Mouse (Mus musculus): ENCODE results near the gene Rufy2. TPM values are rescaled to one million over a fixed set of nuclear protein-coding genes. Genes with fewer than 3 reads are reported as not detected.

Gene Rufy2
- total and polyA plus RNA-seq, 2 experiments from 2014 or later: 9.7 to 11.7 TPM

GRCm38 (mm10) chr10:63019304-63019703, 39.3 kb downstream of the Rufy2 start:
- 89% methylated on average over 6 of the region's 6 CpGs for WGBS
- H3K4me3 ChIP-seq (ENCODE audit: low read depth, low read length): no peak overlapping the region
- no peak for TF ChIP-seq CTCF (IDR thresholded peaks at IDR 0.05; ENCODE audit: low read depth)
- TF ChIP-seq EP300 (IDR thresholded peaks at IDR 0.05; ENCODE audit: low read depth): no peak

GRCm38 (mm10) chr10:63021702-63022101, 41.7 kb downstream of the Rufy2 start:
- WGBS: 26% methylated on average over 4 of the region's 4 CpGs

More at GRCm38 (mm10) chr10:63019304-63019703, 39.3 kb downstream of the Rufy2 start:
- ATAC-seq (ENCODE audit: insufficient read depth, low read depth) (no peak), DNase-seq (ENCODE audit: low spot score) (no peak)
- H3K9ac ChIP-seq (replicated peaks; ENCODE audit: low read depth, low read length): no peak overlapping the region
- H3K27me3 ChIP-seq (ENCODE audit: control insufficient read depth, insufficient read depth, low read length): no peaks in the 10 kb centered on the region
- no peak overlapping the region for H3K27ac ChIP-seq (ENCODE audit: low read depth)
- H3K4me1 ChIP-seq (ENCODE audit: control insufficient read depth, insufficient read depth): peaks cover 16% of the 10 kb centered on the region
- peaks cover 35% of the 10 kb centered on the region for H3K36me3 ChIP-seq (replicated peaks; ENCODE audit: control insufficient read depth, insufficient read depth, low read length)
- no peak overlapping the region for H3K4me2 ChIP-seq (ENCODE audit: low read depth, low read length)
- H3K9me3 ChIP-seq (replicated peaks; ENCODE audit: control insufficient read depth, low read length): no peaks in the 10 kb centered on the region

DNA sequence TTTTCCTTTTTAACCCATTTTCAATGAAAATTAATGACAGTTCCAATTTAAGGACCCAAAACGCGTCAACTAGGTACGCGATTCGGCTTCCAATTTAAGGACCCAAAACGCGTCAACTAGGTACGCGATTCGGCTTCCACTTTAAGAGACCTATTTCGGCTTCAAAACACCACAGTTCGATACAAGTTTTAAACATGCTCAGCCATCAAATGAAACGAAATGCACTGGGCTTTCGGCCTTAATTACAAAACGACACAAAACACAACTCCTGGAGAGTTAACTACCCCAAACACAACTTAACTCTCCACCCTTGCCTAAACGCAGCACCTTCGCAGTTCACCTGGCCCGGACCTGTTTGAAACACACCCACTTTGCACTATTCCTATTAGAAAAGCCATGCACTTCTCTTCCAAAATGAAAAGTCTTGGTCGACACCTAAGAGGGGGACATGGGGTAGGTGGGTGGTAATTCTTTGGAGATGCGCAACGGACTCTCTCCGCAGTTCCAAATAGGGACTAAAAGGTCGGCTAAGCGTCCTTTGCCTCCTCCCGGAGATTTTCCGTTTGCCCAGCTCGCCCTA, 42.6 kb downstream of the Rufy2 start:
- H3K36me3 ChIP-seq (replicated peaks; ENCODE audit: control insufficient read depth, insufficient read depth, low read length): peaks cover 4% of the 10 kb centered on the region; the same call in 1 of the 2 replicates
- H3K9ac ChIP-seq (replicated peaks; ENCODE audit: low read depth, low read length): peak overlapping the region; percentile 98
- DNase-seq (ENCODE audit: low spot score) (no peak), ATAC-seq (ENCODE audit: insufficient read depth, low read depth) (no peak)
- no peaks in the 10 kb centered on the region for H3K27me3 ChIP-seq (ENCODE audit: control insufficient read depth, insufficient read depth, low read length)
- H3K9me3 ChIP-seq (replicated peaks; ENCODE audit: control insufficient read depth, low read length): no peaks in the 10 kb centered on the region
- under 1% methylated on average over 27 of the region's 27 CpGs for WGBS
- peak overlapping the region; percentile 100 for H3K27ac ChIP-seq (ENCODE audit: low read depth)
- peak overlapping the region; percentile 96 for H3K4me3 ChIP-seq (ENCODE audit: low read depth, low read length)
- H3K4me2 ChIP-seq (ENCODE audit: low read depth, low read length): peak overlapping the region; percentile 90
- TF ChIP-seq CTCF (IDR thresholded peaks at IDR 0.05; ENCODE audit: low read depth) (no peak), EP300 (IDR thresholded peaks at IDR 0.05; ENCODE audit: low read depth) (no peak)
- peaks cover 23% of the 10 kb centered on the region for H3K4me1 ChIP-seq (ENCODE audit: control insufficient read depth, insufficient read depth)

More at GRCm38 (mm10) chr10:63021702-63022101, 41.7 kb downstream of the Rufy2 start:
- DNase-seq (ENCODE audit: low spot score): no peak
- H3K9ac ChIP-seq (replicated peaks; ENCODE audit: low read depth, low read length): peak overlapping the region; percentile 98; the same call in 1 of the 2 replicates
- no peaks in the 10 kb centered on the region for H3K27me3 ChIP-seq (ENCODE audit: control insufficient read depth, insufficient read depth, low read length)
- H3K4me2 ChIP-seq (ENCODE audit: low read depth, low read length): peak overlapping the region; percentile 90
- H3K27ac ChIP-seq (ENCODE audit: low read depth): no peak overlapping the region
- H3K4me3 ChIP-seq (ENCODE audit: low read depth, low read length): peak overlapping the region; percentile 96
- no peak for ATAC-seq (ENCODE audit: insufficient read depth, low read depth)
- H3K36me3 ChIP-seq (replicated peaks; ENCODE audit: control insufficient read depth, insufficient read depth, low read length): peaks cover 12% of the 10 kb centered on the region
- TF ChIP-seq EP300 (IDR thresholded peaks at IDR 0.05; ENCODE audit: low read depth) (no peak), CTCF (IDR thresholded peaks at IDR 0.05; ENCODE audit: low read depth) (no peak)
- peaks cover 23% of the 10 kb centered on the region for H3K4me1 ChIP-seq (ENCODE audit: control insufficient read depth, insufficient read depth)
- H3K9me3 ChIP-seq (replicated peaks; ENCODE audit: control insufficient read depth, low read length): no peaks in the 10 kb centered on the region

DNA sequence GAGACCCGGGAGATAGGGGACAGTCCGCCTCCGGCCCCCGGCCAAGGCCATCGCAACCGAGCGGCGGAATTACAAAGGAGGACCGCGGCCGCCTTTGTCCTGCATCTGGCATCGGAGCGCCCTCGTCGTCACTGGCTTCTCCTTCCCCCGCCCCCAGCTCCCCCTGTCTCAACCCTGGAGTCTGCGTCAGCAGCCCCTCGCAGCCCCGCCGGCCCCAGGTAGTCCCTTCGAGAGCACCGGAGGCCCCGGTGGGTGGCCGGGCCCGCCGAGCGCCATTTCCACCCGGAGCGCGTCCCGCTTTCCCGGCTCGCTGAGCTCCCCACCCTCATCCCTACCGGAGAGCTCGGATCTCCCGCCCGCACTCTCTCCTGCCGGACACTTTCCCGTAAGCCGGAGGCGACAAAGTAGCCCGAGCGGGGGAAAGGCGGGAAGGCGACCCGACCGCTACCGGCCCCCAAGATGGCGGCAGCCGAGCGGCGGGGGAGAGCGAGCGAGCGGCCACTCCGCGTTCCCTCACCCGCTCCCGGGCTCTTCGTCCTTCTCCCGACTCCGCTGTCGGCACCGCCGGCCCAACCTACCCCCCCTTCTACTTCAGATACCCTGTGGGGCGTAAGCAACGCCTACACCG, 43.2 kb downstream of the Rufy2 start:
- DNase-seq (ENCODE audit: low spot score) (peak; percentile 59), ATAC-seq (ENCODE audit: insufficient read depth, low read depth) (peak; percentile 31)
- Histone ChIP-seq H3K9me3 (replicated peaks; ENCODE audit: control insufficient read depth, low read length) (no peaks in the 10 kb centered on the region), H3K4me3 (ENCODE audit: low read depth, low read length) (peak overlapping the region; percentile 96), H3K4me2 (ENCODE audit: low read depth, low read length) (peak overlapping the region; percentile 90), H3K4me1 (ENCODE audit: control insufficient read depth, insufficient read depth) (peaks cover 23% of the 10 kb centered on the region), H3K27ac (ENCODE audit: low read depth) (peak overlapping the region; percentile 100), H3K9ac (replicated peaks; ENCODE audit: low read depth, low read length) (peak overlapping the region; percentile 98), H3K36me3 (replicated peaks; ENCODE audit: control insufficient read depth, insufficient read depth, low read length) (no peaks in the 10 kb centered on the region), H3K27me3 (ENCODE audit: control insufficient read depth, insufficient read depth, low read length) (no peaks in the 10 kb centered on the region)
- under 1% methylated on average over 64 of the region's 68 CpGs for WGBS
- TF ChIP-seq EP300 (IDR thresholded peaks at IDR 0.05; ENCODE audit: low read depth): no peak
- TF ChIP-seq CTCF (IDR thresholded peaks at IDR 0.05; ENCODE audit: low read depth): no peak

- peak; percentile 89 for TF ChIP-seq EP300 (IDR thresholded peaks at IDR 0.05; ENCODE audit: low read depth)
- no peak for TF ChIP-seq CTCF (IDR thresholded peaks at IDR 0.05; ENCODE audit: low read depth)
- under 1% methylated on average over 39 of the region's 69 CpGs for WGBS
These were observed 43.9 kb downstream of the Rufy2 start, which contains the start of the genes Hnrnph3 and Pbld2 for GRCm38 (mm10) chr10:63023749-63024579. Hnrnph3 (minus strand) TSS chr10:63024217. Pbld2 (plus strand) TSS chr10:63024315.

More at GRCm38 (mm10) chr10:63023749-63024579, 43.9 kb downstream of the Rufy2 start, which contains the start of the genes Hnrnph3 and Pbld2:
- peak within 1 kb of the TSS; percentile 90 for H3K4me2 ChIP-seq (ENCODE audit: low read depth, low read length)
- no peaks in the 10 kb centered on the region for H3K36me3 ChIP-seq (replicated peaks; ENCODE audit: control insufficient read depth, insufficient read depth, low read length)
- ATAC-seq (ENCODE audit: insufficient read depth, low read depth): peak; percentile 93
- H3K4me1 ChIP-seq (ENCODE audit: control insufficient read depth, insufficient read depth): peaks cover 21% of the 10 kb centered on the region
- peak within 1 kb of the TSS; percentile 96 for H3K4me3 ChIP-seq (ENCODE audit: low read depth, low read length)
- H3K27ac ChIP-seq (ENCODE audit: low read depth): peak within 1 kb of the TSS; percentile 100
- no peaks in the 10 kb centered on the region for H3K9me3 ChIP-seq (replicated peaks; ENCODE audit: control insufficient read depth, low read length)
- no peaks in the 10 kb centered on the region for H3K27me3 ChIP-seq (ENCODE audit: control insufficient read depth, insufficient read depth, low read length)
- peak within 1 kb of the TSS; percentile 98 for H3K9ac ChIP-seq (replicated peaks; ENCODE audit: low read depth, low read length)
- DNase-seq (ENCODE audit: low spot score): peak; percentile 98
